Mouse (Mus musculus) stomach, embryonic 14.5 days (tissue): ENCODE results near the gene Hsd17b2. TPM values are rescaled to one million over a fixed set of nuclear protein-coding genes. Genes with fewer than 3 reads are reported as not detected.
"Not testable (repeated sequence)": the region's sequence is repeated elsewhere in the genome, so short reads cannot be mapped to it uniquely, and the experiment has no call there.

Experiments used
- ATAC-seq: fragments of 200-750 bp; cut with Nextera tagmentation; 2 replicates; pipeline ENCODE4 v1.8.0; 2017; ENCODE audit warnings: low read depth, moderate TSS enrichment; ENCODE audit not compliant: insufficient number of reproducible peaks, insufficient read depth, low FRiP score
- H3K27ac ChIP-seq: fragments of 300-500 bp; sonication (generic); 2 replicates; pipeline ENCODE4 v1.5.1; 2014; ENCODE audit warnings: mild to moderate bottlenecking, low read length, moderate library complexity, mixed read lengths
- H3K27me3 ChIP-seq: fragments of 300-500 bp; sonication (generic); 2 replicates; pipeline ENCODE4 v1.6.1; 2014; ENCODE audit warnings: low read length, control low read depth, mixed read lengths; ENCODE audit not compliant: control insufficient read depth, insufficient read depth
- H3K36me3 ChIP-seq: fragments of 300-500 bp; sonication (generic); 2 replicates; pipeline ENCODE4 v1.6.1; 2014; ENCODE audit warnings: mild to moderate bottlenecking, control low read depth, low read length, moderate library complexity, mixed read lengths; ENCODE audit not compliant: control insufficient read depth, insufficient read depth
- H3K4me1 ChIP-seq: fragments of 300-500 bp; sonication (generic); 2 replicates; pipeline ENCODE4 v1.6.1; 2014; ENCODE audit warnings: low read length, control low read depth, mixed read lengths; ENCODE audit not compliant: control insufficient read depth, insufficient read depth
- H3K4me2 ChIP-seq: fragments of 300-500 bp; sonication (generic); replicated peaks from 2 replicates; pipeline ENCODE4 v1.6.1; 2014; ENCODE audit warnings: low read depth, low read length, control low read depth
- H3K4me3 ChIP-seq: fragments of 300-500 bp; sonication (generic); 2 replicates; pipeline ENCODE4 v1.5.1; 2014; ENCODE audit warnings: low read depth, low read length, control low read depth
- H3K9ac ChIP-seq: fragments of 300-500 bp; sonication (generic); replicated peaks from 2 replicates; pipeline ENCODE4 v1.6.1; 2014; ENCODE audit warnings: low read depth, mild to moderate bottlenecking, control low read depth, low read length, moderate library complexity, mixed read lengths
- H3K9me3 ChIP-seq: fragments of 300-500 bp; sonication (generic); 2 replicates; pipeline ENCODE4 v1.6.1; 2016; ENCODE audit warnings: low read depth, low read length, control low read depth; ENCODE audit not compliant: control insufficient read depth
- WGBS: fragments of 180-500 bp; shearing (Covaris S2); extraction: QIAGEN DNeasy Blood & Tissue Kit; methylation state at CpG from one replicate; pipeline ENCODE4 v1.1.7; 2014; 5-methylcytosine and 5-hydroxymethylcytosine counted together
- polyA plus RNA-seq: library from polyadenylated mRNA; unstranded; fragments of >200 nt; fragmentation: Nextera tagmentation; extraction: Ambion mirVana; gene quantifications from 2 replicates; pipeline ENCODE4 v1.2.1, GENCODE M21; 2014

Gene Hsd17b2
- polyA plus RNA-seq, 1 experiment from 2014 or later, result 3.5 TPM

DNA sequence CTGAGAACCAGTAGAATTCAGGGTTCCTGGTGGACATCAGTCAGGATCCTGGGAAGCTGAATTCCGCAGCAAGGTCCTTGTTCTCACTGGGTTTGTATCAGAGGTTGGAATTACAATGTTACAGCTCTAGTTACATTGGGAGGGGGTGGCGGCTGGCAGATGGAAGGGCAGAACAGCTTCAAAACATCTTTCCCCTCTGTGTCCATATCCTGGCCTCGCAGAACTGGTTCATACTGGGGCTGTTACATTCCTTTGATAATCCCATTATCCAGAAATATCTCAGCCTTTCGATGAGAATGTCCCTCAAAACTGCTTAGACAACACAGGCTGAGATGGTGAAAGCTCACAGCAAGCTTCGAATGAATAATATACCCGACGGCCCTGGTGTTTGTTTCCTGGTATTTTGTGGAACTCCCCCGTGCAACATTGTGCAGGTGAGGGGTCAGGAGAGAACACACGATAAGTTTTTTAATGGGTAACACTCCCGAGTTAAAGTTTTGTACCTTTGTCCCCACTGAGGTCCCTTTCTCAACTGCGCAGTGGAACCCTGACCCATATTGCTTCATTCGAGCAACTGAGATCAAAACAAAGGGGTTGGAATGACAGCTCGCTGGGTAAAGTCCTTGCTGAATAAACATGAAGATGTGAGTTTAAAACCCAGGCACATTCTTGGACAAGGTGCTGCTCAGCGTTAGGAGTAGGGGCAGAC is 16.6 kb downstream of the Hsd17b2 start:
- 64% methylated on average over 14 of the region's 14 CpGs for WGBS
- no peak for ATAC-seq
- Histone ChIP-seq H3K36me3 (no peaks in the 10 kb centered on the region), H3K9ac (no peak overlapping the region), H3K9me3 (no peaks in the 10 kb centered on the region), H3K4me1 (no peaks in the 10 kb centered on the region), H3K27ac (no peak overlapping the region), H3K27me3 (no peaks in the 10 kb centered on the region), H3K4me2 (no peak overlapping the region), H3K4me3 (no peak overlapping the region)

DNA sequence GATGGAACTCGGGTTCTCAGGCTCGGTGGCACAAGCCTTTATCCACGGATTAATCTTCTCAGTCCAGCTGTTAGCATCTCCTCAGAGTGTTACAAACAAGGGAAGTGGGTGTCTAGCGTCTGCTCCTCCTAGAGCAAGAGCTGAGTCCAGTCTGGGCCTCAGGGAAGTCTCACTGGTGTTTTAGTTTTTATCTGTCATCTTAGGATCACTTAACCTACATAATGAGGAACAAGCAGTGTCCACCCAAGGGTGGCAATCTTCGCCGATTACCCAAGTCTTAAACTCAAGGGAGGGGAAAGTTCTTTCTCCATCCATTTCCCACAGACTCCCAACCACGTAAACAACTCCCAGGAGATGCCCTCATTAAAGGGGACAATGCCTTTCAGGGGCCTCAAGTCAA is 24.8 kb downstream of the Hsd17b2 start:
- Histone ChIP-seq H3K4me1 (no peaks in the 10 kb centered on the region), H3K4me2 (no peak overlapping the region), H3K36me3 (no peaks in the 10 kb centered on the region), H3K27me3 (no peaks in the 10 kb centered on the region), H3K9ac (no peak overlapping the region), H3K4me3 (no peak overlapping the region), H3K27ac (no peak overlapping the region), H3K9me3 (no peaks in the 10 kb centered on the region)
- no peak for ATAC-seq
- 60% methylated on average over 7 of the region's 7 CpGs for WGBS

DNA sequence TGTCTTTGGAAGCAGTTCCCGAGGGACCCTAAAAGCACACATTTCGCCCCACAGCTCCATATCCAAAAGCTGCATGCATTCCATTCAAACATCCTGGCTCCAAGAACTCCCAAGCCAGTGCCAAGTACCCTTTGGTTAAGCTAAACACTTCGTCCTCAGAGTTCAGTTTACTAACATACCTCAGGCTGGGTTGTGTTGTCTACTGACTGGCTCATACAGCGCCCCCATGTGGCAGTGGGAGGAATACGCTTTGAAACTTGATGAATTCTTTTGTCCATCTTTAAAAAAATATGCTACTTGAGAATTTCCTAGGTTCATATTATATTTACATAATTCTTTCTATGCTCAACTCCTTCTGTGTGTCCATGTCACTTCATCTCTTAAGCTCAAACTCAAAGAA is 25.9 kb downstream of the Hsd17b2 start:
- no peaks in the 10 kb centered on the region for H3K27me3 ChIP-seq
- no peaks in the 10 kb centered on the region for H3K4me1 ChIP-seq
- H3K4me2 ChIP-seq, result no peak overlapping the region
- H3K36me3 ChIP-seq, result no peaks in the 10 kb centered on the region
- no peaks in the 10 kb centered on the region for H3K9me3 ChIP-seq
- no peak for ATAC-seq
- H3K9ac ChIP-seq, result no peak overlapping the region
- no peak overlapping the region for H3K27ac ChIP-seq
- 63% methylated on average over 5 of the region's 5 CpGs for WGBS
- no peak overlapping the region for H3K4me3 ChIP-seq

DNA sequence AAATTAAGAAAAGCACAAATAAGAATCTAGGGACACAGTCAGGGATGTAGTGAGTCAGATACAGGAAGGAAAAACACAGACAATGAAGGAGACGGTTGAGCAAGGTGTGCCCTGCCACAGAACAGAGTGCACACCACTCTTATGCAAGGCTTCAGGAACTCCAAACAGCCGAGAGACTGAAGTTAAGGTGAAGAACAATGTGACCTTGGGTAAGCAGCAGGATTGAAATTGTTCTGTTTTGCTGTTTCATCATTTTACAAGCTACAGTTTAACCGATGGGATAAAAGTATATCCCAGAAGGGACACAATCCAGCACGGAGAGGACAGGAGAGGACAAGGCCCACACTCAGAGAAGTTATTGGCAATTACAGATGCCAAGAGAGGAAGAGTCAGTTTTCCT is 26.5 kb downstream of the Hsd17b2 start:
- WGBS, result 79% methylated on average over 4 of the region's 4 CpGs
- no peak for ATAC-seq
- no peak overlapping the region for H3K4me3 ChIP-seq

DNA sequence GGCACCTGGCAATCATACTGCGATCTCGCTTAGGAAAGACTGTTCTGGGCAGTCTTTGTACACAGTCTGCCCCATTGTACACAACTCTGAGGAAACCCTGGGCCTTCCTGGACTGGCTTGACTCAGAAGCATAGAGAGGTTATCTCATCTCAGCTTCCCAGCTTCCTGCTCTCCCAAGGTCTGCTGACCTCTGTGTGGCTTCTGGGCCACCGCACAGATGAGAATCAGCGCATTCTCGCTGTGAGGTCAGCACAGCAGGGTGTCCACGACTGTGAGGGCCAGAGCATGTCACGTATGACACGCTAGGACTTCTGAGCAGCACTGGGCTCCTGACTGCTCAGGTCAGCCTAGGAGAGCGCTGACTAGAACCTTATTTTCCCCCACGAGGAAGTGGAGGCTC is 29.3 kb downstream of the Hsd17b2 start:
- no peaks in the 10 kb centered on the region for H3K27me3 ChIP-seq
- no peak overlapping the region for H3K4me3 ChIP-seq
- no peaks in the 10 kb centered on the region for H3K36me3 ChIP-seq
- ATAC-seq, result no peak
- WGBS, result 56% methylated on average over 10 of the region's 10 CpGs
- H3K4me2 ChIP-seq, result no peak overlapping the region
- H3K4me1 ChIP-seq, result no peaks in the 10 kb centered on the region
- H3K9me3 ChIP-seq, result no peaks in the 10 kb centered on the region
- H3K9ac ChIP-seq, result no peak overlapping the region
- H3K27ac ChIP-seq, result no peak overlapping the region

More for the DNA sequence above, 26.5 kb downstream of the Hsd17b2 start:
- H3K27me3 ChIP-seq, result no peaks in the 10 kb centered on the region
- H3K36me3 ChIP-seq, result no peaks in the 10 kb centered on the region
- H3K9me3 ChIP-seq, result no peaks in the 10 kb centered on the region
- no peak overlapping the region for H3K9ac ChIP-seq
- H3K4me2 ChIP-seq, result no peak overlapping the region
- H3K27ac ChIP-seq, result no peak overlapping the region
- H3K4me1 ChIP-seq, result no peaks in the 10 kb centered on the region

DNA sequence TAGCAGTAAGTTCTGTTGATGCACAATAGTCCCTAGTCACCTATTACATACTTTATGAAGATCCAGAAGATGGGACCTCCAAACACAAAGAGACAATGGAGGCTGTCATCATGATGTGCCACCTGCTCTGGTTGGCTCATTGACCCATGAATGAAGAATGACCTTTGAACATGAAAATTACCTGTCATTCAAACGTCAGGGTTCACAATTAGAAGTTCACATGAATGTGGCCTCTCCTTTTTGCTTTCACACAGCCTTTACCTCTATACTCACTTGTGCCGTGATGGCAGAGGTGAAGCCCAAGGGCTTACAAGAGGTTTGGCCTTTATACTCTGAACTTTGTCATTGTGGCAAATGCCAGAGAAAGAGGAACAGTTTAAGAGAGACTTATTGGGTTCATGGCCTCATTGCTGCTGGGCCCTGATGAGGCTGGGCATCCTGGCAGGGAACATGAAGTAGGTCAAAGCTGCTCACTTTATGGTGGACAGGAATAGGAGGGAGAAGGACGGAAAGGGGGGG is 35.0 kb downstream of the Hsd17b2 start:
- Histone ChIP-seq H3K27me3 (no peaks in the 10 kb centered on the region), H3K4me2 (no peak overlapping the region), H3K4me3 (no peak overlapping the region), H3K36me3 (no peaks in the 10 kb centered on the region), H3K9me3 (no peaks in the 10 kb centered on the region), H3K27ac (no peak overlapping the region), H3K4me1 (no peaks in the 10 kb centered on the region), H3K9ac (no peak overlapping the region)
- 72% methylated on average over 3 of the region's 3 CpGs for WGBS
- ATAC-seq, result no peak

DNA sequence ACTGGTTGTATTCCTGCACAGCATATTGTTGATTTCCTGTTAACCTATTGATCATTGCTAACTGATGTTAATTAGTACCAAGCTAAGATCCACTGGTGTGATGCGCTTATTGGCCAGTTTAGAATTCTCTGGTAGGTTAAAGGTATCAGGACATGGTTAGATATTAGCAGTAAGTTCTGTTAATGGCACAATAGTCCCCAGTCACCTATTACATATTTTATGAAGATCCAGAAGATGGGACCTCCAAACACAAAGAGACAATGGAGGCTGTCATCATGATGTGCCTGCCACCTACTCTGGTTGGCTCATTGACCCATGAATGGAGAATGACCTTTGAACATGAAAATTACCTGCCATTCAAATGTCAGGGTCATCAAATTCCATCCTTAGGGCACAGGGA is 36.5 kb downstream of the Hsd17b2 start:
- H3K27ac ChIP-seq, H3K4me3 ChIP-seq, ATAC-seq, H3K4me1 ChIP-seq, H3K27me3 ChIP-seq, H3K4me2 ChIP-seq, H3K9ac ChIP-seq, H3K36me3 ChIP-seq, H3K9me3 ChIP-seq: not testable (repeated sequence)
- WGBS, result 87% methylated on average over 1 of the region's 1 CpGs

DNA sequence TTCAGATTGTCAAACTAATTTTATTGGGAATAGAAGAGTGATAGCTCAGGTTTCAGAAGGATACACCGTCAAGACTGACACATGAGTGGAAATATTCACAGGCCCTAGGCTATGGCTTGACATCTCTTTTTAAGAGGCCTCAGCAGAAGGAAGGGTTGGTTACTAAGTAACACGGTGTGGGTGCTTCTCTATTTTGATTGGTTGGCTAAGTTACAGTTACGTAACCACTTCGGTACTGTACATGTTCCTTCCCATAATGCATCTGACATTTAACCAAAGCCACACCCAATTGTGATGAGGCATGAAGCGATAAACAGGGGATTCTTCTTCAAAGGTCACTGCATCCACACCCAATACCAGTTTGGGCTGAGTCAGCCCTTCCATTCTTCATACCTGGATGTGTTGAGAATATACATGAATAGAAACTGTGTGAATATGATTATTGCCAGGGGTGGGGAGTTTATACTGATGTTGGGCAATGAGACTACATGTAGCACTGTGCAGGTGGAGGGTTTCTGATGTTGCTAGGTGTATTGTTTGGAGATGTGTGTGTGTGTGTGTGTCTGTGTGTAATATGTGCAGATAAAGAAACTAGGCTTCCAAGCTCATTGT is 38.8 kb downstream of the Hsd17b2 start:
- ATAC-seq, result no peak
- 89% methylated on average over 5 of the region's 5 CpGs for WGBS
- H3K4me1 ChIP-seq, result no peaks in the 10 kb centered on the region

More for the DNA sequence above, 38.8 kb downstream of the Hsd17b2 start:
- H3K27ac ChIP-seq, result no peak overlapping the region
- H3K36me3 ChIP-seq, result no peaks in the 10 kb centered on the region
- no peak overlapping the region for H3K9ac ChIP-seq
- no peaks in the 10 kb centered on the region for H3K27me3 ChIP-seq
- no peaks in the 10 kb centered on the region for H3K9me3 ChIP-seq
- no peak overlapping the region for H3K4me3 ChIP-seq
- H3K4me2 ChIP-seq, result no peak overlapping the region
